Mouse (Mus musculus): ENCODE results near the gene Efcab8. TPM values are rescaled to one million over a fixed set of nuclear protein-coding genes. Genes with fewer than 3 reads are reported as not detected.
"Not testable (repeated sequence)": the region's sequence is repeated elsewhere in the genome, so short reads cannot be mapped to it uniquely, and the experiment has no call there.

The Efcab8 gene
- total and polyA plus RNA-seq, 3 experiments = 0.04 to 0.19 TPM; not detected in 1

- no peak overlapping the region for H3K4me3 ChIP-seq (ENCODE audit: control insufficient read depth in 1 of 2, insufficient read depth in 1 of 2, low read depth in 2 of 2, low read length in 2 of 2)
Observed at GRCm38 (mm10) chr2:153822005-153822543, 42.3 kb downstream of the Efcab8 start.

DNA sequence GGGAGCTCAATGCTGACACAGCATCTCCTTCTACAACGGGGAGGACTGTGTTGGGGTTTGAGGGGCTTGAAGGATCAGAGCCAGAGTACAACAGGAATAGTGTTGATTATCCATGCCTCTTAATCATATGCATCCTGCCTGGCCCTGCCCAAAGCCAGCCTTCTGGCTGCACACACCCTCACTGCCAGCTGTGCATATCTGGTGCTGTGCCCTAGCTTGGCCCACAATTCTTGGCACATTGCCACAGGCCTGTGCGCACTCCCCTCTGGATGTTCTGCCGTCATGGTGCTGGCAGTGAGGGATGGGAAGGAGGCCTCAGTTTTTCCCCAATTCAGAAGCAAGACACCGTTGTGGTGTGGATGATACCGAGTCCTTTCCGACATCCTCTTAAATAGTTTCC is 44.9 kb downstream of the Efcab8 start:
- Histone ChIP-seq H3K4me3 (ENCODE audit: control insufficient read depth in 1 of 2, insufficient read depth in 1 of 2, low read depth in 2 of 2, low read length in 2 of 2) (no peak overlapping the region), H3K27ac (ENCODE audit: control insufficient read depth, low read depth, low read length) (no peak overlapping the region), H3K27me3 (ENCODE audit: control insufficient read depth in 1 of 2, insufficient read depth in 2 of 2, low read length in 2 of 2) (no peaks in the 10 kb centered on the region; a peak in 1 of 4 replicates), H3K9ac (ENCODE audit: control insufficient read depth, low read depth, low read length, poor library complexity, severe bottlenecking) (no peak overlapping the region), H3K79me2 (ENCODE audit: control insufficient read depth, insufficient read depth, low read length, poor library complexity) (no peaks in the 10 kb centered on the region), H3K4me1 (ENCODE audit: control insufficient read depth in 1 of 2, insufficient read depth in 2 of 2, low read length in 2 of 2) (no peaks in the 10 kb centered on the region), H3K36me3 (ENCODE audit: control insufficient read depth in 1 of 2, insufficient read depth in 2 of 2, low read length in 2 of 2) (no peaks in the 10 kb centered on the region), H3K9me3 (replicated peaks; ENCODE audit: insufficient read depth, low read length) (no peaks in the 10 kb centered on the region)
- TF ChIP-seq MYB (IDR thresholded peaks at IDR 0.05; ENCODE audit: low read depth, low read length) (no peak), JUND (IDR thresholded peaks at IDR 0.05; ENCODE audit: low read depth, low read length) (no peak), BHLHE40 (IDR thresholded peaks at IDR 0.05; ENCODE audit: borderline replicate concordance, low read depth, low read length) (no peak), E2F4 (IDR thresholded peaks at IDR 0.05; ENCODE audit: borderline replicate concordance, low read depth, low read length) (no peak), NELFE (IDR thresholded peaks at IDR 0.05; ENCODE audit: low read depth, low read length) (no peak), GATA1 (IDR thresholded peaks at IDR 0.05; ENCODE audit: low read depth, low read length) (no peak), HCFC1 (IDR thresholded peaks at IDR 0.05; ENCODE audit: low read depth, low read length) (no peak), MAFK (IDR thresholded peaks at IDR 0.05; ENCODE audit: borderline replicate concordance, low read depth, low read length) (no peak), RAD21 (IDR thresholded peaks at IDR 0.05; ENCODE audit: low read depth, low read length) (no peak), UBTF (IDR thresholded peaks at IDR 0.05; ENCODE audit: borderline replicate concordance, insufficient read depth, low read depth, low read length) (no peak), ZMIZ1 (IDR thresholded peaks at IDR 0.05; ENCODE audit: low read depth, low read length) (no peak), USF1 (IDR thresholded peaks at IDR 0.05; ENCODE audit: low read depth, low read length) (no peak), ZC3H11A (IDR thresholded peaks at IDR 0.05; ENCODE audit: low read depth, low read length) (no peak), TCF12 (IDR thresholded peaks at IDR 0.05; ENCODE audit: low read depth, low read length) (no peak), MAX (IDR thresholded peaks at IDR 0.05; ENCODE audit: low read length) (no peak), CHD2 (IDR thresholded peaks at IDR 0.05; ENCODE audit: low read length) (no peak), ETS1 (IDR thresholded peaks at IDR 0.05; ENCODE audit: low read depth, low read length) (no peak), KAT2A (conservative IDR thresholded peaks at IDR 0.05; ENCODE audit: low read depth, low read length) (no peak), SMC3 (IDR thresholded peaks at IDR 0.05; ENCODE audit: low read depth, low read length) (no peak), MEF2A (IDR thresholded peaks at IDR 0.05; ENCODE audit: extremely low read depth, insufficient replicate concordance, low read depth, low read length, poor library complexity, severe bottlenecking) (no peak)
- DNase-seq (ENCODE audit: low read depth, low spot score) = no peak

More at GRCm38 (mm10) chr2:153822005-153822543, 42.3 kb downstream of the Efcab8 start:
- Histone ChIP-seq H3K27ac (ENCODE audit: control insufficient read depth, low read depth, low read length) (no peak overlapping the region), H3K36me3 (ENCODE audit: control insufficient read depth in 1 of 2, insufficient read depth in 2 of 2, low read length in 2 of 2) (no peaks in the 10 kb centered on the region), H3K27me3 (ENCODE audit: control insufficient read depth in 1 of 2, insufficient read depth in 2 of 2, low read length in 2 of 2) (no peaks in the 10 kb centered on the region; a peak in 1 of 4 replicates), H3K79me2 (ENCODE audit: control insufficient read depth, insufficient read depth, low read length, poor library complexity) (no peaks in the 10 kb centered on the region), H3K9me3 (replicated peaks; ENCODE audit: insufficient read depth, low read length) (no peaks in the 10 kb centered on the region), H3K9ac (ENCODE audit: control insufficient read depth, low read depth, low read length, poor library complexity, severe bottlenecking) (no peak overlapping the region), H3K4me1 (ENCODE audit: control insufficient read depth in 1 of 2, insufficient read depth in 2 of 2, low read length in 2 of 2) (no peaks in the 10 kb centered on the region)
- no peak for TF ChIP-seq MYB (IDR thresholded peaks at IDR 0.05; ENCODE audit: low read depth, low read length)
- DNase-seq (ENCODE audit: low read depth, low spot score) = no peak

GRCm38 (mm10) chr2:153825900-153826299 is 46.2 kb downstream of the Efcab8 start:
- not testable (repeated sequence) for DNase-seq (ENCODE audit: low read depth, low spot score); H3K4me3 ChIP-seq (ENCODE audit: control insufficient read depth in 1 of 2, insufficient read depth in 1 of 2, low read depth in 2 of 2, low read length in 2 of 2); H3K4me1 ChIP-seq (ENCODE audit: control insufficient read depth in 1 of 2, insufficient read depth in 2 of 2, low read length in 2 of 2); H3K79me2 ChIP-seq (ENCODE audit: control insufficient read depth, insufficient read depth, low read length, poor library complexity); H3K9ac ChIP-seq (ENCODE audit: control insufficient read depth, low read depth, low read length, poor library complexity, severe bottlenecking); H3K27me3 ChIP-seq (ENCODE audit: control insufficient read depth in 1 of 2, insufficient read depth in 2 of 2, low read length in 2 of 2); H3K36me3 ChIP-seq (ENCODE audit: control insufficient read depth in 1 of 2, insufficient read depth in 2 of 2, low read length in 2 of 2); H3K9me3 ChIP-seq (replicated peaks; ENCODE audit: insufficient read depth, low read length); H3K27ac ChIP-seq (ENCODE audit: control insufficient read depth, low read depth, low read length)

All from MEL (cell line).